Mouse (Mus musculus): Measurements from ENCODE around the gene Tssk1.

DNA sequence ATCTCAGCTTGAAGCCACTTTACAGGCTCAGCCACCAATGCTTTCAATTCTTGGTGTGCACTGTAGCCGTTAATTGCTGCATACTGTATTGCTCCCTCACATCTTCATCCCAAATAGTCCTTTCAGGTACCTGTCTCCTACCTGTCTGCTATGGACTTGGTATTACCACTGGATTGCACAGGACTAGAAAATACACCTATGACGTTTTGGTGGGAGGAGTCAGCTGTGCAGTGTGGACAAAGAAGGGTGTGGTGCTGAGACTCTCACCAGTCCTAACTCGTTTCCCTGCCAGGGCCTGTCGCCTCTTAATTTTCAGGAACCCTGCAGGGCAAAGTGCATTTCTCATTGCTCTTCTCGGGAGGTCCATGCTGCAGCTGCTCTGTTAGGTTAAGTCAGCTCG is 28.3 kb upstream of the Tssk1 start:
- TF ChIP-seq CTCF (IDR thresholded peaks at IDR 0.05; ENCODE audit: borderline replicate concordance, insufficient read depth, low read depth, low read length) (no peak), POLR2A (IDR thresholded peaks at IDR 0.05; ENCODE audit: borderline replicate concordance, insufficient read depth, low read length) (no peak)

Data from cerebellum, adult 2 months (tissue).